Mouse (Mus musculus) ES-E14 (cell line): Measurements from ENCODE around the gene Dvl3. TPM values are rescaled to one million over a fixed set of nuclear protein-coding genes. Genes with fewer than 3 reads are reported as not detected.

Experiments used
- DNase-seq: peaks from one replicate; pipeline ENCODE4 v3.0.0-alpha.2; 2013; ENCODE audit warnings: low read depth, low spot score
- H3K27ac ChIP-seq: 2 replicates; pipeline ENCODE4 v1.5.1; 2012; ENCODE audit warnings: low read depth, mild to moderate bottlenecking, low read length, moderate library complexity, mixed read lengths; ENCODE audit not compliant: poor library complexity, insufficient read depth, severe bottlenecking
- H3K36me3 ChIP-seq: 2 replicates; pipeline ENCODE4 v1.6.1; 2012; ENCODE audit warnings: mild to moderate bottlenecking, low read length, moderate library complexity, mixed read lengths; ENCODE audit not compliant: control insufficient read depth, poor library complexity, insufficient read depth, severe bottlenecking
- H3K4me1 ChIP-seq, 2 experiments: fragments of 150-350 bp in 1 of 2; sonication (generic) in 1 of 2; 2 replicates each; pipeline ENCODE4 v1.6.1; 2012; ENCODE audit warnings: low read length in 2 of 2, mild to moderate bottlenecking in 1 of 2, mixed read lengths in 1 of 2; ENCODE audit not compliant: control insufficient read depth in 2 of 2, insufficient read depth in 2 of 2, poor library complexity in 1 of 2
- H3K4me3 ChIP-seq, 2 experiments: fragments of 150-350 bp in 1 of 2; sonication (generic) in 1 of 2; 2 replicates each; pipeline ENCODE4 v1.5.1; 2012; ENCODE audit warnings: low read length in 2 of 2, low read depth in 1 of 2, mild to moderate bottlenecking in 1 of 2, mixed read lengths in 1 of 2; ENCODE audit not compliant: insufficient read depth in 1 of 2, poor library complexity in 1 of 2, severe bottlenecking in 1 of 2
- H3K9ac ChIP-seq: 2 replicates; pipeline ENCODE4 v1.6.1; 2012; ENCODE audit warnings: low read depth, mild to moderate bottlenecking, low read length, mixed read lengths; ENCODE audit not compliant: poor library complexity, insufficient read depth, severe bottlenecking
- H3K9me3 ChIP-seq: fragments of 150-350 bp; sonication (generic); 2 replicates; pipeline ENCODE4 v1.6.1; 2012; ENCODE audit warnings: low read depth, mild to moderate bottlenecking, low read length; ENCODE audit not compliant: control insufficient read depth, insufficient read depth
- CHD2 ChIP-seq: IDR thresholded peaks from 2 replicates; pipeline ENCODE4 v1.6.1; 2014; ENCODE audit warnings: mild to moderate bottlenecking, low read depth, low read length, inconsistent platforms
- HCFC1 ChIP-seq: IDR thresholded peaks from 2 replicates; pipeline ENCODE4 v1.6.1; 2012; ENCODE audit warnings: low read length, inconsistent platforms, borderline replicate concordance; ENCODE audit not compliant: insufficient read depth
- MAFK ChIP-seq: IDR thresholded peaks from 2 replicates; pipeline ENCODE4 v1.6.1; 2014; ENCODE audit warnings: mild to moderate bottlenecking, low read depth, low read length, inconsistent platforms; ENCODE audit not compliant: insufficient read depth
- ZC3H11A ChIP-seq: IDR thresholded peaks from 2 replicates; pipeline ENCODE4 v1.6.1; 2012; ENCODE audit warnings: low read depth, mild to moderate bottlenecking, inconsistent platforms, low read length, borderline replicate concordance
- ZNF384 ChIP-seq: IDR thresholded peaks from 2 replicates; pipeline ENCODE4 v1.6.1; 2012; ENCODE audit warnings: low read depth, low read length, inconsistent platforms
- in situ Hi-C, 2 experiments: fragments of 600-800 bp; cut with MboI; formaldehyde crosslinking; loops; one replicate each; pipeline ENCODE4 v1.15.1; 2025; ENCODE audit warnings: low sequenced_read_pairs in 2 of 2, inconsistent platforms in 1 of 2; ENCODE audit not compliant: unreplicated experiment in 2 of 2
- total RNA-seq: library from RNA; depleted of rRNA; stranded (reverse); fragments of 300-350 nt; gene quantifications from 2 replicates; pipeline ENCODE4 v1.2.3, GENCODE M21; 2012; rRNA removed

The Dvl3 gene
- 10.6 and 10.8 TPM in 2 replicates for total RNA-seq

DNA sequence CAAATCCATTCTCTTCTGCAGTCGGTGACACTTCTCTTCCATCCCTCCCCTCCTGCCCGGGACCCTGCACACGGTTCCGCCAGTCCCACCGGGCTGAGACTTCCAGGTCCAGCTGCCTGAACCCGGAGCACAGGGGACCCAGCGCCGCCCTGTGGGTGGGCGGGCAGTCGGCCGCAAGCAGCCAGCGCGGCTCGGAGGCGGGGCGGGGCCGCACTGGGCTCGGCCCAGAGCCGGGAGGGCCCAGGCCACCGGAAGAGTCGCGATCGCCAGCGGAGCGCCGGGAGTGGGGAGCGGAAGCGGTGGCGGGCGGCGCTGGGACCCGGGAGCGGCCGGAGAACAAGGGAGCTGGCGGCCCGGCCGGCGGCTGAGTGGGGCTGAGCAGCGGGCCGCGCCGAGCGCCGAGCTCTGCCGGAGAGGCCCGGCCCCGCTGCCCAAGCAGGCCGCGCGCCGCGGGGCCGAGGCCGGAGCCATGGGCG lies at the start of gene Dvl3:
Gene Dvl3, plus strand, starts transcription at position 257 of the 476 bp plus-strand sequence.
- no peak for DNase-seq
- peaks cover 0 to 2% of the 10 kb centered on the region in 2 experiments; a peak in 2 of 4 replicates for H3K4me1 ChIP-seq
- TF ChIP-seq ZNF384 (no peak), MAFK (no peak), ZC3H11A (no peak), HCFC1 (peak; percentile 57; the same call in 1 of the 2 replicates), CHD2 (no peak)
- no peaks in the 10 kb centered on the region for H3K9me3 ChIP-seq
- H3K4me3 ChIP-seq = peak within 1 kb of the TSS; percentile 86 to 91
- in situ Hi-C loops = no loop called here
- H3K36me3 ChIP-seq = no peaks in the 10 kb centered on the region; the same call in 1 of the 2 replicates
- H3K27ac ChIP-seq = peak within 1 kb of the TSS; percentile 0; the same call in 1 of the 2 replicates
- H3K9ac ChIP-seq = peak within 1 kb of the TSS; percentile 89

DNA sequence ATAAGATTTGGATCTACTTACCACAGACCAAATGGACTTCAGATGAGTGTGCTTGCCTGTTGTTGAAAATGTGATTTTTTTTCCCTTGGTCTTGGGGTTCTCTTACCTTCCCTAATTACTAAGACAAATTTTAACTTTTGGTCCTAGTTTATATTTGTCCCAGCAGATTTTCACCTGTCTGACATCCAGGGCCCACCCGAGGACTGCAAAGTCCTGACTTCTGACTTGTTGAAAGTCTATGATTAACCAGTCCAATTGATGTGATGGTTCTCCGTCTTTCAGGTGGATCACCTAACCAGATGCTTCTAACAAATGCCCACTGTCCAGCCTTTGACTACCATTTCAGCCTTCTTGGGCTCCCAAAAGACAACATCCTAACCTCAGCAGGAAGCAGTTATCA lies 45.8 kb upstream of the Dvl3 start:
- Histone ChIP-seq H3K27ac (no peak overlapping the region), H3K36me3 (no peaks in the 10 kb centered on the region), H3K9me3 (no peaks in the 10 kb centered on the region), H3K4me3 (no peak overlapping the region), H3K4me1 (peaks cover 0 to 5% of the 10 kb centered on the region in 2 experiments; a peak in 2 of 4 replicates), H3K9ac (no peak overlapping the region)
- in situ Hi-C loops = no loop called here
- DNase-seq = no peak
- no peak for TF ChIP-seq ZC3H11A
- no peak for TF ChIP-seq CHD2
- no peak for TF ChIP-seq ZNF384
- TF ChIP-seq MAFK = no peak
- TF ChIP-seq HCFC1 = no peak

GRCm38 (mm10) chr16:20471686-20472085 lies 45.1 kb upstream of the Dvl3 start:
- no peak overlapping the region for H3K4me3 ChIP-seq
- in situ Hi-C loops = no loop called here
- H3K27ac ChIP-seq = no peak overlapping the region
- H3K9me3 ChIP-seq = no peaks in the 10 kb centered on the region
- peaks cover 0 to 7% of the 10 kb centered on the region in 2 experiments; a peak in 2 of 4 replicates for H3K4me1 ChIP-seq
- TF ChIP-seq ZNF384 (no peak), CHD2 (no peak), HCFC1 (no peak), ZC3H11A (no peak), MAFK (no peak)
- DNase-seq = no peak
- H3K9ac ChIP-seq = no peak overlapping the region
- no peaks in the 10 kb centered on the region for H3K36me3 ChIP-seq

GRCm38 (mm10) chr16:20473748-20474147 lies 43.0 kb upstream of the Dvl3 start:
- Histone ChIP-seq H3K4me1 (peaks cover 0 to 14% of the 10 kb centered on the region in 2 experiments; a peak in 2 of 4 replicates), H3K9ac (no peak overlapping the region), H3K9me3 (no peaks in the 10 kb centered on the region), H3K36me3 (no peaks in the 10 kb centered on the region), H3K27ac (peak overlapping the region; percentile 67; the same call in 1 of the 2 replicates), H3K4me3 (no peak overlapping the region)
- in situ Hi-C loops = no loop called here
- TF ChIP-seq MAFK = no peak
- no peak for TF ChIP-seq HCFC1
- TF ChIP-seq CHD2 = no peak
- TF ChIP-seq ZNF384 = no peak
- TF ChIP-seq ZC3H11A = no peak
- no peak for DNase-seq

GRCm38 (mm10) chr16:20474211-20474610 lies 42.6 kb upstream of the Dvl3 start:
- no peak for TF ChIP-seq CHD2
- no peak for TF ChIP-seq ZNF384
- no peak for TF ChIP-seq HCFC1
- TF ChIP-seq ZC3H11A = no peak
- no peak for TF ChIP-seq MAFK
- DNase-seq = no peak
- in situ Hi-C loops = no loop called here
- Histone ChIP-seq H3K27ac (peak overlapping the region; percentile 67), H3K4me3 (no peak overlapping the region; a peak in 1 of 4 replicates), H3K4me1 (peaks cover 0 to 14% of the 10 kb centered on the region in 2 experiments; a peak in 2 of 4 replicates), H3K9ac (peak overlapping the region; percentile 26; the same call in 1 of the 2 replicates), H3K36me3 (no peaks in the 10 kb centered on the region), H3K9me3 (no peaks in the 10 kb centered on the region)
